Mouse (Mus musculus) liver, postnatal 0 days (tissue): ENCODE data around the gene Antxr2.

Experiments used
- CTCF ChIP-seq: sonication (generic); IDR thresholded peaks from 2 replicates; pipeline ENCODE4 v1.5.1; 2016; ENCODE audit warnings: antibody characterized with exemption, low read depth
- EP300 ChIP-seq: IDR thresholded peaks from 2 replicates; pipeline ENCODE4 v1.6.1; 2016; ENCODE audit warnings: antibody characterized with exemption, low read depth, mild to moderate bottlenecking

- no peak for TF ChIP-seq CTCF
- no peak for TF ChIP-seq EP300
These were observed 47.5 kb downstream of the Antxr2 start for GRCm38 (mm10) chr5:97983375-97983774.
